Mouse (Mus musculus) intestine, embryonic 14.5 days (tissue): ENCODE results near the gene Ccpg1os. TPM values are rescaled to one million over a fixed set of nuclear protein-coding genes. Genes with fewer than 3 reads are reported as not detected.
A peak's percentile ranks its signal among the peaks of the same experiment; 100 is the strongest.

Experiments
- ATAC-seq: fragments of 200-750 bp; cut with Nextera tagmentation; replicated peaks from 2 replicates; pipeline ENCODE4 v1.8.0; 2017; ENCODE audit warnings: low read depth, moderate number of reproducible peaks, moderate TSS enrichment, moderate library complexity; ENCODE audit not compliant: low FRiP score, low TSS enrichment
- DNase-seq: peaks from one replicate; pipeline ENCODE4 v3.0.0-alpha.2; 2018; ENCODE audit warnings: low spot score
- H3K27ac ChIP-seq: fragments of 300-500 bp; sonication (generic); 2 replicates; pipeline ENCODE4 v1.5.1; 2014; ENCODE audit warnings: low read depth, mild to moderate bottlenecking, control low read depth
- H3K27me3 ChIP-seq: fragments of 300-500 bp; sonication (generic); replicated peaks from 2 replicates; pipeline ENCODE4 v1.6.1; 2014; ENCODE audit warnings: low read length, control low read depth; ENCODE audit not compliant: control insufficient read depth, insufficient read depth
- H3K36me3 ChIP-seq: fragments of 300-500 bp; sonication (generic); 2 replicates; pipeline ENCODE4 v1.6.1; 2014; ENCODE audit warnings: low read length, control low read depth; ENCODE audit not compliant: control insufficient read depth, insufficient read depth
- H3K4me1 ChIP-seq: fragments of 300-500 bp; sonication (generic); replicated peaks from 2 replicates; pipeline ENCODE4 v1.6.1; 2014; ENCODE audit warnings: low read length, control low read depth, mixed read lengths; ENCODE audit not compliant: control insufficient read depth, insufficient read depth
- H3K4me2 ChIP-seq: fragments of 300-500 bp; sonication (generic); 2 replicates; pipeline ENCODE4 v1.6.1; 2014; ENCODE audit warnings: low read length
- H3K4me3 ChIP-seq: fragments of 300-500 bp; sonication (generic); 2 replicates; pipeline ENCODE4 v1.5.1; 2014; ENCODE audit warnings: low read depth, low read length, control low read depth, mixed read lengths
- H3K9ac ChIP-seq: fragments of 300-500 bp; sonication (generic); 2 replicates; pipeline ENCODE4 v1.6.1; 2014; ENCODE audit warnings: mild to moderate bottlenecking, low read length
- H3K9me3 ChIP-seq: fragments of 300-500 bp; sonication (generic); 2 replicates; pipeline ENCODE4 v1.6.1; 2016; ENCODE audit warnings: low read length, control low read depth; ENCODE audit not compliant: control insufficient read depth
- WGBS: fragments of 180-500 bp; shearing (Covaris S2); extraction: QIAGEN DNeasy Blood & Tissue Kit; methylation state at CpG from one replicate; pipeline ENCODE4 v1.1.7; 2014; 5-methylcytosine and 5-hydroxymethylcytosine counted together
- polyA plus RNA-seq: library from polyadenylated mRNA; unstranded; fragments of >200 nt; fragmentation: Nextera tagmentation; extraction: Ambion mirVana; gene quantifications from 2 replicates; pipeline ENCODE4 v1.2.1, GENCODE M21; 2014

Ccpg1os gene
- polyA plus RNA-seq, 1 experiment from 2014 or later, result 11.1 TPM

DNA sequence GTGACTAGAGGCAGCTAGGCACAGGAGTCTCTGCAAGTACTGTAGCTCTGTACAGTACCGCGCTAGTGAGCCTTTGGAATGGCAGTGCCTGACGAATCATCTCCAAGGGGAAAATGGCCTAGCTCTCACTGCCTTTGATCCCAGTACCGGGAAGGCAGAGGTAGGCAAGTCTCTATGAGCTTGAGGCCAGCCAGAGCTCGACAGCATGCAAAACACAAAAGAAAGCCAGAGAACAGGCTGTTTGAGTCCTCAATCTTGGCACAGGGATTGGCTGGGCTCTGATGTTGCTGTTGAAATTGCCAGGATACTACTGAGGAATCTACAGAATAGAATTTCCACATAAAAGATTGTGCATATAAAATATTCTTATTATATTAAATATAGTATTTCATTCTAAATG lies 12.7 kb downstream of the Ccpg1os start:
- DNase-seq (no peak), ATAC-seq (no peak)
- Histone ChIP-seq H3K27ac (no peak overlapping the region), H3K36me3 (no peaks in the 10 kb centered on the region), H3K9ac (no peak overlapping the region), H3K4me1 (no peaks in the 10 kb centered on the region), H3K9me3 (no peaks in the 10 kb centered on the region), H3K4me3 (no peak overlapping the region), H3K4me2 (no peak overlapping the region), H3K27me3 (no peaks in the 10 kb centered on the region)
- 90% methylated on average over 5 of the region's 5 CpGs for WGBS

DNA sequence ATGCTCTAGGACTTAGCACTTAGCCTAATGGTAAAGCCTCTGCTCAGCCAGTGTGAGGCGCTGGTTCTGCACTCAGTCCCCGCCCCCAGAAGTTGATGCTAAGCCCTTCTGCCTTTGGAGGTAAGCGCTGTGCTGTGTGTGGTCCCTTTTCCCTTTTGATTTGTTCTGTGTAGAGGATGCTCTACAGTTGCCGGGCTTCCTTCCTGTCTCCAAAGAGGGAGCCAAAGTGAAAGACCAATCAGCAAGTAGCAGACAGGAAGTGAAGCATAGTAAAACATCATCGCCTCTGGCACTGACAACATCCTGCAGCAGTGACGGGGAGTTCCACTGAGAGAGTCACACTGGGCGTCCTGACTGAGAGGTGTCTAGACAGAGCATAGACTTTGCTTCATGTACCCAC lies 15.3 kb downstream of the Ccpg1os start:
- Histone ChIP-seq H3K27me3 (no peaks in the 10 kb centered on the region), H3K4me2 (no peak overlapping the region), H3K9me3 (no peaks in the 10 kb centered on the region), H3K27ac (no peak overlapping the region), H3K36me3 (no peaks in the 10 kb centered on the region), H3K4me1 (no peaks in the 10 kb centered on the region), H3K9ac (no peak overlapping the region), H3K4me3 (no peak overlapping the region)
- DNase-seq, result no peak
- ATAC-seq, result 0 out of 2 replicates have a peak, but pooled peaks have one; percentile 32
- WGBS, result 63% methylated on average over 7 of the region's 7 CpGs

DNA sequence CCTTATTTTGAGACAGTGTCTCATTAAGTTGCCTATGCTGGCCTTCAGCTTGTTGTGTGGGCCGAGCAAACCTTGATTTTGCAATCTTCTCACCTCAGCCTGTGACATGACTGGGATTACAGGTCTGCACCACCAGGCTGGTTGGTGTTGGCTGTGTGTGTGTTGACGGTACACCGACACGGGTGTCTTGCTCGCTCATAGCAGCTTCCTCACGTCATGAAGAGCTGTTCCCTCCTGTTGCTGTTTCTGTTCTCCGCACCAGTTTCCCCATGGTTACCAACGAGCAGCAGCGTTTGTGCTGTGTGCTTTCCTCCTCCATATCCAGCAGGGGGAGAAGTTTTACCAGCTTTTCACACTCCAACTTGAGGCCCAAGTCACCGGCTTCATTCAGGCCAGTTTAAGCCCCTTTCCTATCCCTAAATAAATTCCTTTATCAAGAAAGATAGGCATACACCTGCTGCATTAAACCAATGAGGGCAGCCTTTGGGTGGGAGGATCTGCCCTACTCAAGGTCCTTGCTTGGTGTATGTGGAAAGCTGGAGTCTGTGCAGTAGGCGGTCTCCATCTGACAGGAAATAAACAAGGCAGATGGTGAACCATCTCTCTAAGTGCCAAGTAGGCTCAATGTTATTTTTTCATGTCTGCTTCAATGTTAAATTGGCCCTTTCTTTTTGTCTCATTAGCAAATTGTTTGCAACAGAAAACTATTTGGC lies 16.7 kb downstream of the Ccpg1os start:
- H3K36me3 ChIP-seq, result no peaks in the 10 kb centered on the region
- DNase-seq (peak; percentile 61), ATAC-seq (peak; percentile 58; the same call in 1 of the 2 replicates)
- no peaks in the 10 kb centered on the region for H3K4me1 ChIP-seq
- no peaks in the 10 kb centered on the region for H3K27me3 ChIP-seq
- WGBS, result 38% methylated on average over 11 of the region's 11 CpGs
- H3K4me2 ChIP-seq, result no peak overlapping the region
- H3K4me3 ChIP-seq, result no peak overlapping the region
- H3K9me3 ChIP-seq, result no peaks in the 10 kb centered on the region
- no peak overlapping the region for H3K9ac ChIP-seq
- H3K27ac ChIP-seq, result no peak overlapping the region

DNA sequence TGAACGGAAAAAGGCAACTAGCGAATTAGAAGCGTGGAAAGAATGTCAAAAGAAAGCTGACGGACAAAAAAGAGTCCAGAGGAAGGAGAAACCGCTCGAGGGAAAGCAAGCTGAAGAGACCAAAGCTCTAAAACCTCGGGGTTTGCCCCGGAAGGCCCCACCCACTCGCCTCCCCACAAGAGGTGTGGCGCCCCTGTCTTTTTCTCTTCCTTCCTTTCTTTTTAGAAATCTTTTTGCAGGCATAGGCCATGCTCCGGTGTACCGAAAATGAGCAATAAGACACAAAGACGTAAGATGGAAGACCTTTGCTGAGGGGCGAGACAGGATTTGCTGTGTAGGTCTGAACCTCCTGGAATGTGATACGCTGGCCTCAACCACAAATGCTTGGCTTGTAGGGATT lies 23.2 kb downstream of the Ccpg1os start:
- Histone ChIP-seq H3K27ac (no peak overlapping the region), H3K9ac (no peak overlapping the region), H3K27me3 (no peaks in the 10 kb centered on the region), H3K4me2 (no peak overlapping the region), H3K4me3 (no peak overlapping the region), H3K9me3 (no peaks in the 10 kb centered on the region), H3K36me3 (no peaks in the 10 kb centered on the region), H3K4me1 (0 out of 2 replicates have a peak, but pooled peaks cover 3% of the 10 kb centered on the region)
- WGBS, result 79% methylated on average over 15 of the region's 15 CpGs
- DNase-seq (no peak), ATAC-seq (no peak)

DNA sequence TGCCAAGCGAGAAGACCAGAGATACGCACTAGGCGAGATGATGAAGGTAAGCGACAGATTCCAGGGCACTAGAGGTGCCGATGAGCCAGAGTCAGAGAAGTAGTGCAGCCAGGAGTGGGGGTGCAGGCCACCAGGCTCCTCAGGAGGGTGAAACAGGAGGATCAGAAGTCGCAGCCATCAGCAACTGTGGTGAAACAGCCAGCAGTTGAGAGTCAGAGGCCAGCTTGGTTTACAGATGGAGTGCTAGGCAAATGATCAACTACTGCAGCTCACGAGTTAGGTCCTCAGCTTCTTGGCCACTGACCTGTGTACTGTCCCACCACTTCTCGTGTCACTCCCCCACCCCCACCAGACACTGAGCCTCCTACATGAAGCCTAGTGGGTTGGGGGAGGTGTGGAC lies 23.8 kb downstream of the Ccpg1os start:
- H3K9me3 ChIP-seq, result no peaks in the 10 kb centered on the region
- H3K27ac ChIP-seq, result no peak overlapping the region
- no peaks in the 10 kb centered on the region for H3K36me3 ChIP-seq
- H3K4me2 ChIP-seq, result no peak overlapping the region
- no peak overlapping the region for H3K9ac ChIP-seq
- ATAC-seq (no peak), DNase-seq (no peak)
- no peak overlapping the region for H3K4me3 ChIP-seq
- 0 out of 2 replicates have a peak, but pooled peaks cover 3% of the 10 kb centered on the region for H3K4me1 ChIP-seq
- no peaks in the 10 kb centered on the region for H3K27me3 ChIP-seq
- WGBS, result 70% methylated on average over 8 of the region's 8 CpGs

DNA sequence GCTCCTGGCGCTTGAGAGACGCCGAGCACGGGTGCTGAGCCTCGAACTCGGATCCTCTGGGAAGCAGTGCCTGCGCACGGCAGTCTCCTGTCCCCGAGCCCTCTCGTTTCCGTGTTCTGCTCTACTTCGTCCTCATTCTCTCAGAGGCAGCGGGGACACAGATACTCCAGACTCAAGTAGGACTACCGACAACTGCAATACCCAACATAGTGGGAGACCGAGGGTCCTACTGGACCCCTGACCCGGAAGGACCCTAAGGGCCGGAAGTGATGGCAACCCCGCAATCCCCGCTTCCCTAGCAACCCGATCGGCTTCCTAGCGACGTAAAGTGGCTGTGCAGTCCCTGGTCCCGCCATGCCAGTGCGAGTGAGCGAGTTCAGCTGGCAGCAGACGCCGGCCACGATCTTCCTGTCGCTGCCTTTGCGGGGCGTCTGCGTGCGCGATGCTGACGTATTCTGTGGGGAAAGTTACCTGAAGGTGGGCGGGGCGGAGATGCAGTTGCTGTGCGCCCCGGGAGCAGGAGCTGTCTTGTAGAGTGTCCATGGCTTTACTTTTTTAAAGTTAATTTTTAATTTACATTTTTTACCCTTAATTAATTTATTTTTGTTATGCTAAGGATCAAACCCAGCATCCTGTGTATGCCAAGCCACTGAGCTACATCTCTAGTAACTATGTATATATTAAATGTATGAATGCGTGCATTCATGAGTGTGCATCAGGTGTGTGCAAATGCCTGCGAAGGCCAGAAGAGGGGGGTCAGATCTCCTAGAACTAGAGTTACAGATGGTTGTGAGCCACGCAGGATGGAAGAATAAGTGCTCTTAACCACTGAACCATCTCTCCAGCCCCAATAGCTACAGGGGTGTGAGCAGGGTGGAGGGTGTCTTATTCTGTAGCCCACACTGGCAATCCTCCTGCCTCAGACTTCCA lies 26.4 kb downstream of the Ccpg1os start, which contains the start of the genes Dyx1c1 and Gm44503:
Gene Dyx1c1, plus strand, starts transcription at position 265 of the 930 bp plus-strand sequence.
Gene Gm44503, plus strand, starts transcription at position 332 of the 930 bp plus-strand sequence.
- Histone ChIP-seq H3K4me3 (peak within 1 kb of the TSS; percentile 72), H3K36me3 (no peaks in the 10 kb centered on the region), H3K27ac (peak within 1 kb of the TSS; percentile 17; the same call in 1 of the 2 replicates), H3K9me3 (no peaks in the 10 kb centered on the region), H3K4me2 (peak within 1 kb of the TSS; percentile 52), H3K4me1 (0 out of 2 replicates have a peak, but pooled peaks cover 3% of the 10 kb centered on the region), H3K27me3 (no peaks in the 10 kb centered on the region), H3K9ac (peak within 1 kb of the TSS; percentile 50)
- DNase-seq (peak; percentile 90), ATAC-seq (peak; percentile 93)
- 1% methylated on average over 43 of the region's 43 CpGs for WGBS

DNA sequence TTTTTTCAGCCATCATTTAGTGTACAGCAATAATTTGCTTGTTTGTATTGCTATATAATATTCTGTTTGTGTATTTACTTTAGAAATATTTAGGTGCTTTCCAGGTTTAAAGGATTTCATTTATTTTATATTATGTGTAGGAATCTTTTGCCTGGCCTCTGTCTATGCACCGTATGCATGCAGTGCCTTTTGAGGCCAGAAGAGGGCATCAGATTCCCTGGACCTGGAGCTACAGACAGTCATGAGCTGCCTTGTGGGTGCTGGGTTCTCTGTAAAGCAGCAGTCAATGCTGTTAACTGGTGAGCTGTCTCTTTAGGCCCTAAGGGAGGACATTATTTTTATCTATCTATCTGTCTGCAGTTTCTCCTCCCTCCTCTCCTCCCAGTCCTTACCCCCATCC lies 29.6 kb downstream of the Ccpg1os start:
- no peak overlapping the region for H3K9ac ChIP-seq
- 8% methylated on average over 1 of the region's 1 CpGs for WGBS

DNA sequence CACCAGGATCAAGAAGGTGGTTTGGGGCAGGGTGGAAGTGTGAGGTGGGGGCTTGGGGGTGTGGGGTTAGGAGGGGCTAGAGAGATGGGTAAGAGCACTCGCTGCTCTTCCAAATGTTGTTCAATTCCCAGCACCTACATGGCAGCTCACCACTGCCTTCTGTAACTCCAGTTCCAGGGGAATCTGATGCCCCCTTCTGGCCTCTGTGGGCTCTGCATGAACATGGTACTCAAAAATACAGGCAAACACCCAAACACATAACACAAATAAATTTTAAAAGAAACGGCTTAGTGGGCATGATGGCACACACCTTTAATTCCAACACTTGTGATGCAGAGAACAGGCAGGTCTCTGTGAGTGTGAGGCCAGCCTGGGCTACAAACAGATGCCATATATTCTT lies 30.4 kb downstream of the Ccpg1os start:
- no peak for ATAC-seq
- no peak overlapping the region for H3K9ac ChIP-seq
- no peaks in the 10 kb centered on the region for H3K36me3 ChIP-seq
- 44% methylated on average over 2 of the region's 2 CpGs for WGBS
- no peak overlapping the region for H3K4me3 ChIP-seq
- H3K4me2 ChIP-seq, result no peak overlapping the region
- H3K4me1 ChIP-seq, result 0 out of 2 replicates have a peak, but pooled peaks cover 3% of the 10 kb centered on the region
- H3K27me3 ChIP-seq, result no peaks in the 10 kb centered on the region
- no peaks in the 10 kb centered on the region for H3K9me3 ChIP-seq
- DNase-seq, result no peak
- H3K27ac ChIP-seq, result no peak overlapping the region

More for the DNA sequence above, 29.6 kb downstream of the Ccpg1os start:
- Histone ChIP-seq H3K36me3 (no peaks in the 10 kb centered on the region), H3K4me3 (no peak overlapping the region), H3K9me3 (no peaks in the 10 kb centered on the region), H3K4me2 (no peak overlapping the region), H3K4me1 (0 out of 2 replicates have a peak, but pooled peaks cover 3% of the 10 kb centered on the region), H3K27ac (no peak overlapping the region), H3K27me3 (no peaks in the 10 kb centered on the region)
- DNase-seq, result peak; percentile 62
- no peak for ATAC-seq
